Mouse (Mus musculus): ENCODE measurements around the gene Gm20890. TPM values are rescaled to one million over a fixed set of nuclear protein-coding genes. Genes with fewer than 3 reads are reported as not detected.

Gm20890 gene
- polyA plus RNA-seq (2014; fragmentation: Illumina TruSeq; extraction: RNeasy Lipid Tissue Mini Kit (QIAGEN cat#74804); ENCODE audit: low read depth, low replicate concordance): 5.3 TPM

GRCm38 (mm10) chrY:26776699-26777098, at the start of gene Gm20890:
Gm20890 (minus strand) TSS chrY:26776799.

Measured in testis, adult 10 weeks (tissue).